Mouse (Mus musculus) hindbrain, embryonic 14.5 days (tissue): ENCODE results near the gene Fads3. TPM values are rescaled to one million over a fixed set of nuclear protein-coding genes. Genes with fewer than 3 reads are reported as not detected.

Experiments
- ATAC-seq: fragments of 200-750 bp; cut with Nextera tagmentation; 2 replicates; pipeline ENCODE4 v1.8.0; 2017; ENCODE audit warnings: moderate number of reproducible peaks, mild to moderate bottlenecking, moderate TSS enrichment, moderate library complexity; ENCODE audit not compliant: low FRiP score
- DNase-seq: peaks from one replicate; pipeline ENCODE4 v3.0.0-alpha.2; 2015; ENCODE audit warnings: low spot score
- H3K27ac ChIP-seq: fragments of 300-500 bp; sonication (generic); 2 replicates; pipeline ENCODE4 v1.5.1; 2014; ENCODE audit warnings: mild to moderate bottlenecking, moderate library complexity
- H3K27me3 ChIP-seq: fragments of 300-500 bp; sonication (generic); 2 replicates; pipeline ENCODE4 v1.6.1; 2014; ENCODE audit warnings: mild to moderate bottlenecking, low read length, mixed read lengths; ENCODE audit not compliant: control insufficient read depth, insufficient read depth
- H3K36me3 ChIP-seq: fragments of 300-500 bp; sonication (generic); replicated peaks from 2 replicates; pipeline ENCODE4 v1.6.1; 2014; ENCODE audit not compliant: control insufficient read depth, insufficient read depth
- H3K4me1 ChIP-seq: fragments of 300-500 bp; sonication (generic); replicated peaks from 2 replicates; pipeline ENCODE4 v1.6.1; 2014; ENCODE audit warnings: antibody characterized with exemption, low read length, mixed read lengths; ENCODE audit not compliant: control insufficient read depth, insufficient read depth
- H3K4me2 ChIP-seq: fragments of 300-500 bp; sonication (generic); replicated peaks from 2 replicates; pipeline ENCODE4 v1.6.1; 2014; ENCODE audit warnings: mild to moderate bottlenecking, moderate library complexity
- H3K4me3 ChIP-seq: fragments of 300-500 bp; sonication (generic); replicated peaks from 2 replicates; pipeline ENCODE4 v1.5.1; 2014; ENCODE audit warnings: mild to moderate bottlenecking, low read length
- H3K9ac ChIP-seq: fragments of 300-500 bp; sonication (generic); 2 replicates; pipeline ENCODE4 v1.6.1; 2014
- H3K9me3 ChIP-seq: fragments of 300-500 bp; sonication (generic); 2 replicates; pipeline ENCODE4 v1.6.1; 2016; ENCODE audit warnings: low read length; ENCODE audit not compliant: control insufficient read depth
- WGBS: fragments of 180-500 bp; shearing (Covaris S2); extraction: QIAGEN DNeasy Blood & Tissue Kit; methylation state at CpG from one replicate; pipeline ENCODE4 v1.1.7; 2014; 5-methylcytosine and 5-hydroxymethylcytosine counted together
- polyA plus RNA-seq: library from polyadenylated mRNA; unstranded; fragments of >200 nt; fragmentation: Nextera tagmentation; extraction: Ambion mirVana; gene quantifications from 2 replicates; pipeline ENCODE4 v1.2.1, GENCODE M21; 2014

Fads3 gene
- polyA plus RNA-seq, 1 experiment from 2014 or later = 24.7 TPM

DNA sequence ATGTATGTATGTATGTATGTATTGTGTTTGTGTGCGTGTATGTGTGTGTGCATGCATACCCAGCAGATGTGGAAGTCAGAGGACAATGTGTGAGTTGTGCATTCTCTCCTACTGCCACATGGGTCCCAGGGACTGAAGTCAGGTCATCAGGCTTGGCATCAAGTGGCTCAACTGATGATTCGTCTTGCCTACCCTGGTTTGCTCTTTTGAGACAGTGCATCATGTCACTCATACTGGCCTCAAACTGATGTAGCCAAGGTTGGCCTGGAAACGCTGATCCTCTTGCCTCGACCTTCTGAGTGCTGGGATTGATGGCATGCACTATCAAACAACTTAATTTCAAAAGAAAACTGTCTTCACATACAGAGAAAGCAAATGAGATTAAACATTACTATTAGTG lies 52.5 kb downstream of the Fads3 start:
- H3K9me3 ChIP-seq = no peaks in the 10 kb centered on the region
- peaks cover 82% of the 10 kb centered on the region for H3K36me3 ChIP-seq
- no peaks in the 10 kb centered on the region for H3K27me3 ChIP-seq
- no peak overlapping the region for H3K9ac ChIP-seq
- ATAC-seq (no peak), DNase-seq (no peak)
- H3K4me3 ChIP-seq = no peak overlapping the region
- H3K4me1 ChIP-seq = peaks cover 44% of the 10 kb centered on the region
- no peak overlapping the region for H3K27ac ChIP-seq
- 80% methylated on average over 4 of the region's 4 CpGs for WGBS
- no peak overlapping the region for H3K4me2 ChIP-seq

- H3K27me3 ChIP-seq = no peaks in the 10 kb centered on the region
- ATAC-seq (no peak), DNase-seq (no peak)
- 86% methylated on average over 4 of the region's 4 CpGs for WGBS
- no peak overlapping the region for H3K4me3 ChIP-seq
- no peak overlapping the region for H3K27ac ChIP-seq
- H3K4me2 ChIP-seq = 0 out of 2 replicates have a peak overlapping the region, but pooled peaks have one; percentile 15
- peaks cover 74% of the 10 kb centered on the region for H3K36me3 ChIP-seq
- peaks cover 53% of the 10 kb centered on the region for H3K4me1 ChIP-seq
- no peaks in the 10 kb centered on the region for H3K9me3 ChIP-seq
- H3K9ac ChIP-seq = peak overlapping the region; percentile 31
These were observed 53.3 kb downstream of the Fads3 start for GRCm38 (mm10) chr19:10094695-10095094.

DNA sequence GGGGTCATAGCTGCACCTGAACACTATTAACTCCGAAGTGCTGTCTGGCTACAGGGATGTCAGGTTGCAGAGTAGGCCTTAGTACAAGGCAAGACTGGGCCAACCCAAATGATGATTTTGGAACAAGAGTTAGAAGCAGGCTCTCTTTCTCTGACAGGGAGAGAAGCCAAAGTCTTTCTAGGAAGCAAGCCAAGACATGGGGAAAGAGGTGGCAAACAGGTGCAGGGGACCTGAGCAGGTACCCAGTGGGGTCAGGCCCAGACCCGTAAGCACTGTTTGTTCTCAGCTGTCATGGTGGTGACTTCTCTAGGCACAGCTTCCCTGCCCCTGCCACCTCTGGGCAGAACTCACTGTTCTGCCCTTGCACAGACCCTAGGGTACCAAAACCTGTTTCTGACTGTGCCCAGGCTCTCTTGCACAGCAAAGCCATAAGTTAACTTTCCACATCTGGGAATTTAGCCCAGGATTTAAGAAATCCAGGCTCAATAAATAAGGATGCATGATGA lies 55.1 kb downstream of the Fads3 start:
- Histone ChIP-seq H3K9ac (0 out of 2 replicates have a peak overlapping the region, but pooled peaks have one; percentile 44), H3K27ac (no peak overlapping the region), H3K9me3 (no peaks in the 10 kb centered on the region), H3K4me1 (peaks cover 61% of the 10 kb centered on the region), H3K4me2 (peak overlapping the region; percentile 81; the same call in 1 of the 2 replicates), H3K27me3 (no peaks in the 10 kb centered on the region), H3K4me3 (no peak overlapping the region), H3K36me3 (peaks cover 56% of the 10 kb centered on the region)
- DNase-seq (no peak), ATAC-seq (no peak)
- WGBS = 98% methylated on average over 2 of the region's 2 CpGs

DNA sequence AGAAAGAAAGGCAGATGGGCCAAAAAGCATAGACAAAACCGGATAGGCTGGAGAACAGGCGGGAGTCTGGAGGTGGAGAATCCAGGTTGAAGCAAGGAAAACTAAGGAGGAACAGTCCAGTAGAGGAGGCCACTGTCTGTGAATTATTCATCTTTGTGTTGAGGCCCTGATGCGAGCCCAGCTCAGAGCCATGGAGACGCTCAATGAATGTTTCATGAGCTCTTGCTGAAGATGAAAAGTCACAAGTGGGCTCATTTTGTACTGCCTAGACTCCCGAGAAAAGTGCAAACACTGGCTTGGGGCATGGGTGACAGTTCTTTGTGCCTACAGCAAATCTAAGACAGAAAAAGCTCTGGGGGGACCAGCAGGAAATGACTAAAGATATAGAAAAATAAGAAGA lies 56.5 kb downstream of the Fads3 start:
- Histone ChIP-seq H3K9ac (peak overlapping the region; percentile 44; the same call in 1 of the 2 replicates), H3K36me3 (peaks cover 42% of the 10 kb centered on the region), H3K27me3 (no peaks in the 10 kb centered on the region), H3K4me1 (peaks cover 68% of the 10 kb centered on the region), H3K4me3 (peak overlapping the region; percentile 19), H3K27ac (0 out of 2 replicates have a peak overlapping the region, but pooled peaks have one; percentile 58), H3K4me2 (peak overlapping the region; percentile 81), H3K9me3 (no peaks in the 10 kb centered on the region)
- DNase-seq (peak; percentile 35), ATAC-seq (no peak)
- WGBS = 32% methylated on average over 5 of the region's 5 CpGs

DNA sequence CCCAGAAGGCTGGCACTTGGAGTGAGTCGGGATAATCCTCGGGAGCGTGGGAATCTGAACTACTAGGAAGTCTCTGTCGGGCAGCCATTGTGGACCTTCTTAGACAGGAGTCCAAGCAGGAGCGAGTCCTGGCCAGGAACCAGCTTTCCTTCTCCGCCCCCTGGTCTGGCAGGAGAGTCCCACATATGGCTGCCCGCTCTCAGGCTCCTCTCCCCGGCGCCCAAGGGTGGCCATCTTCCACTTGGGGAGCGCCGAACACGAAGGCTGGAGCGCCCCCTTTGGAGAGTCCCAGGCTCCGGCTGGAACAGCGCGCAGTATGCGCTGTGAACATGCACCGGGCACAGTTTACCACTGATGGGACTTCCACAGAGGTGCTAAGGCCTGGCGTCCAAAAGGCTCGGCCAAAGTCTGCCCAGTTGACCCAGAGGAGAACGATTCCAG lies 59.3 kb downstream of the Fads3 start:
- Histone ChIP-seq H3K9ac (peak overlapping the region; percentile 87), H3K27me3 (no peaks in the 10 kb centered on the region), H3K4me1 (peaks cover 56% of the 10 kb centered on the region), H3K36me3 (peaks cover 19% of the 10 kb centered on the region), H3K4me3 (peak overlapping the region; percentile 78), H3K27ac (peak overlapping the region; percentile 96), H3K4me2 (peak overlapping the region; percentile 81), H3K9me3 (no peaks in the 10 kb centered on the region)
- ATAC-seq (peak; percentile 49), DNase-seq (peak; percentile 79)
- under 1% methylated on average over 21 of the region's 21 CpGs for WGBS

GRCm38 (mm10) chr19:10101341-10102053 lies 60.1 kb downstream of the Fads3 start, which contains the start of gene Fads2:
Gene Fads2, minus strand, starts transcription at chr19:10101746.
- peak; percentile 91 for DNase-seq
- peak within 1 kb of the TSS; percentile 81 for H3K4me2 ChIP-seq
- peaks cover 10% of the 10 kb centered on the region; the same call in 1 of the 2 replicates for H3K36me3 ChIP-seq
- no peaks in the 10 kb centered on the region for H3K27me3 ChIP-seq
- peak; percentile 96 for ATAC-seq
- H3K27ac ChIP-seq = peak within 1 kb of the TSS; percentile 96
- H3K9ac ChIP-seq = peak within 1 kb of the TSS; percentile 87
- peak within 1 kb of the TSS; percentile 78 for H3K4me3 ChIP-seq
- H3K9me3 ChIP-seq = no peaks in the 10 kb centered on the region
- H3K4me1 ChIP-seq = peaks cover 47% of the 10 kb centered on the region
- WGBS = under 1% methylated on average over 54 of the region's 57 CpGs

GRCm38 (mm10) chr19:10102054-10102700 lies 60.8 kb downstream of the Fads3 start:
- 0 out of 2 replicates have a peak, but pooled peaks cover 3% of the 10 kb centered on the region for H3K36me3 ChIP-seq
- no peaks in the 10 kb centered on the region for H3K9me3 ChIP-seq
- H3K27me3 ChIP-seq = no peaks in the 10 kb centered on the region
- peaks cover 41% of the 10 kb centered on the region for H3K4me1 ChIP-seq
- peak; percentile 53 for DNase-seq
- peak overlapping the region; percentile 96 for H3K27ac ChIP-seq
- H3K4me2 ChIP-seq = peak overlapping the region; percentile 81
- WGBS = 4% methylated on average over 22 of the region's 25 CpGs
- H3K4me3 ChIP-seq = peak overlapping the region; percentile 78
- no peak for ATAC-seq
- peak overlapping the region; percentile 87 for H3K9ac ChIP-seq

DNA sequence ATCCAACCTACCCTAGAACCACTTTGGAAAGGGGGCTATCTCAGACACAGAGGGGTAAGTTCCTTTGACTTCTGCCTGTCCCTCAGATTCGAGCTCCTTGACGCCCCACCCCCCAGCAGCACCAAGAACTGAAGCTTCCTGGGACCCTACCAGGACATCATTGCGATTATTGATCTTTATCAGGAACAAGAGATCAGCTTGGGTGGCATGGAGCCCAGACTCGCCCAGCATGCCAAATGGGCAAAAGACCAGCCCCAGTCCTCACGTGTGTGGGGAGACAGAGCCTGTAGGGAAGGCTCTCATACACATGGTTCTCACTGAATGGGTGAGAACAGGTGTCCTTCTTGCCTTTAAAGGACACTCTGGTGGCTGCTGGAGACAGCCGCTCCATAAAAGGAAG lies 62.9 kb downstream of the Fads3 start:
- Histone ChIP-seq H3K4me3 (no peak overlapping the region), H3K9ac (no peak overlapping the region), H3K4me2 (no peak overlapping the region), H3K36me3 (no peaks in the 10 kb centered on the region), H3K27me3 (no peaks in the 10 kb centered on the region), H3K9me3 (no peaks in the 10 kb centered on the region), H3K27ac (no peak overlapping the region), H3K4me1 (peaks cover 20% of the 10 kb centered on the region)
- ATAC-seq (no peak), DNase-seq (no peak)
- WGBS = 84% methylated on average over 6 of the region's 6 CpGs

DNA sequence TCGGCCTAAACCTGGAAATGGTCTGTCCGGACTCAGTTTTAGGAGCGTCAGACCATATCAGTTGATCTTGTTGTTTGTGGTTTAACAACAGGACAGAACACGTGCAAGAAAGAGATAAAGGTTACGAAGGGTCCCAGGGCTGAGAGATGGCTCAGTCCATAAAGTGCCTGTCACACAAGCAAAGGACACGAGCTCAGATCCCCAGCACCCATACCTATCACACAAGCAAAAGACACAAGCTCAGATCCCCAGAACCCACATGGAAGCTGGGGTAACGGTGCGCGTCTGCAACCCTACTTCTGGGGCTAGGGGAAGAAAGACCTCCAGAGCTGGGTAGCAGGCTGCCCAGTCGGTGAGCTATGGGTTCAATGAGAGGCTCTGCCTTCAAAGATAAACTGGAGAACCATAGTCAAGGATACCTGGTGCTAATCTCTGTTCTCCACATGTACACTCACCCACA lies 63.7 kb downstream of the Fads3 start:
- Histone ChIP-seq H3K36me3 (no peaks in the 10 kb centered on the region), H3K27ac (no peak overlapping the region), H3K9ac (no peak overlapping the region), H3K4me1 (peaks cover 12% of the 10 kb centered on the region), H3K4me3 (no peak overlapping the region), H3K9me3 (no peaks in the 10 kb centered on the region), H3K27me3 (no peaks in the 10 kb centered on the region), H3K4me2 (no peak overlapping the region)
- WGBS = 84% methylated on average over 10 of the region's 10 CpGs
- DNase-seq (no peak), ATAC-seq (no peak)
